Mouse (Mus musculus) megakaryocyte-erythroid progenitor cell, adult 5 weeks (primary cell): ENCODE measurements around the gene Gen1. TPM values are rescaled to one million over a fixed set of nuclear protein-coding genes. Genes with fewer than 3 reads are reported as not detected.

Source experiments
- polyA plus RNA-seq: library from polyadenylated mRNA; stranded (reverse); fragments of >175 nt; gene quantifications from 2 replicates; pipeline ENCODE4 v1.2.3, GENCODE M21; 2012

The Gen1 gene
- polyA plus RNA-seq: 4.9 and 5.5 TPM in 2 replicates

GRCm38 (mm10) chr12:11265382-11266281 is at the start of gene Gen1, which contains the start of gene Smc6:
Gene Gen1 (minus strand): TSS chr12:11265801.
Gene Smc6 (plus strand): TSS chr12:11265886.

GRCm38 (mm10) chr12:11208872-11209271 is 56.7 kb downstream of the Gen1 start, which contains the start of gene Msgn1:
Gene Msgn1 (minus strand): TSS chr12:11208972.

Other genes starting within 250 kb of the Gen1 start
- not detected in 2 replicates for gene Kcns3, start 114.7 kb downstream of the Gen1 start, polyA plus RNA-seq
- gene Msgn1, start 56.8 kb downstream of the Gen1 start, polyA plus RNA-seq: 0.21 and 0.47 TPM in 2 replicates
- gene Smc6, start 85 bp upstream of the Gen1 start, polyA plus RNA-seq: 107 and 117 TPM in 2 replicates
- not detected in 2 replicates for gene Vsnl1, start 170.8 kb upstream of the Gen1 start, polyA plus RNA-seq
- gene Rad51ap2, start 190.3 kb upstream of the Gen1 start, polyA plus RNA-seq: not detected in 2 replicates